In genomic region chr11:35870961-35871360, GRCm38 (mm10) we compare ENCODE assay signal across 25 mouse cellular contexts.
"Had no signal": no experiment of that assay in that cellular context is flagged by ENCODE, and none has a peak within 500 bp of the region (broad histone marks: within the 10 kb centered on the region; RNA-seq: fewer than 3 reads in every experiment).

No protein-coding gene starts in this region.

- H3K4me3 ChIP-seq: gastrocnemius, adult 2 months; heart, embryonic 13.5 days; heart, embryonic 15.5 days; hindbrain, embryonic 13.5 days; hindbrain, embryonic 15.5 days; intestine, embryonic 15.5 days; kidney, embryonic 15.5 days; limb, embryonic 13.5 days; limb, embryonic 15.5 days; liver, embryonic 12.5 days had no signal

- H3K27me3 ChIP-seq: heart, embryonic 15.5 days; hindbrain, embryonic 13.5 days; hindbrain, embryonic 15.5 days; intestine, embryonic 15.5 days; kidney, embryonic 15.5 days; limb, embryonic 13.5 days; limb, embryonic 15.5 days had no signal

- H3K4me1 ChIP-seq: limb, embryonic 15.5 days; liver, embryonic 12.5 days had no signal

- DNase-seq: gastrocnemius, adult 2 months; gastrocnemius, postnatal 10 days; gastrocnemius, postnatal 25 days; heart, adult 18-20 months; heart, postnatal 14 days; heart, postnatal 36 days; kidney, adult 18-20 months; kidney, adult 9 months; kidney, postnatal 14 days; kidney, postnatal 36 days; layer of hippocampus, adult 9-11 months; layer of hippocampus, postnatal 36 days; lung, adult 18-20 months had no signal

- H3K9me3 ChIP-seq: heart, embryonic 13.5 days; heart, embryonic 15.5 days; hindbrain, embryonic 13.5 days; hindbrain, embryonic 15.5 days; intestine, embryonic 15.5 days; kidney, embryonic 15.5 days; limb, embryonic 13.5 days; limb, embryonic 15.5 days; liver, embryonic 12.5 days had no signal

- H3K27ac ChIP-seq: gastrocnemius, adult 2 months; heart, embryonic 13.5 days; heart, embryonic 15.5 days; hindbrain, embryonic 13.5 days; hindbrain, embryonic 15.5 days; intestine, embryonic 15.5 days; kidney, embryonic 15.5 days; kidney, postnatal 0 days; limb, embryonic 13.5 days; limb, embryonic 15.5 days; liver, embryonic 12.5 days; liver, embryonic 14.5 days had no signal

- H3K4me2 ChIP-seq: heart, embryonic 11.5 days; heart, embryonic 13.5 days; heart, embryonic 15.5 days; hindbrain, embryonic 13.5 days; hindbrain, embryonic 15.5 days; intestine, embryonic 15.5 days; kidney, embryonic 15.5 days; limb, embryonic 13.5 days; limb, embryonic 15.5 days; liver, embryonic 12.5 days had no signal

- H3K9ac ChIP-seq: heart, embryonic 13.5 days; heart, embryonic 15.5 days; hindbrain, embryonic 13.5 days; hindbrain, embryonic 15.5 days; intestine, embryonic 15.5 days; kidney, embryonic 15.5 days; limb, embryonic 13.5 days; limb, embryonic 15.5 days; liver, embryonic 12.5 days; liver, embryonic 14.5 days had no signal

- H3K36me3 ChIP-seq: heart, embryonic 15.5 days; intestine, embryonic 15.5 days; limb, embryonic 13.5 days had no signal
